Mouse (Mus musculus) brain, embryonic 14.5 days (tissue): ENCODE data around the gene Zbtb33.
A peak's percentile ranks its signal among the peaks of the same experiment; 100 is the strongest.

Source experiments
- CTCF ChIP-seq: fragments of 200-500 bp; IDR thresholded peaks from 2 replicates; pipeline ENCODE4 v1.5.1; 2012; ENCODE audit warnings: inconsistent platforms, mild to moderate bottlenecking, moderate library complexity, borderline replicate concordance; ENCODE audit not compliant: insufficient read depth, insufficient read length; ENCODE audit errors: extremely low read depth
- POLR2A ChIP-seq: fragments of 200-500 bp; IDR thresholded peaks from 2 replicates; pipeline ENCODE4 v1.6.1; 2012; ENCODE audit warnings: mild to moderate bottlenecking, inconsistent platforms, borderline replicate concordance; ENCODE audit not compliant: poor library complexity, insufficient read depth, insufficient read length, severe bottlenecking; ENCODE audit errors: extremely low read depth

- peak; percentile 46; the same call in 1 of the 2 replicates for TF ChIP-seq CTCF
- TF ChIP-seq POLR2A: no peak
Observed at GRCm38 (mm10) chrX:38181608-38182258, 7.9 kb upstream of the Zbtb33 start.
